Mouse (Mus musculus) kidney, postnatal 0 days (tissue): ENCODE data around the gene Gpr22. TPM values are rescaled to one million over a fixed set of nuclear protein-coding genes. Genes with fewer than 3 reads are reported as not detected.

ENCODE experiments used
- ATAC-seq: fragments of 200-750 bp; cut with Nextera tagmentation; replicated peaks from 2 replicates; pipeline ENCODE4 v1.8.0; 2017; ENCODE audit warnings: low read depth, moderate number of reproducible peaks, moderate TSS enrichment, moderate library complexity; ENCODE audit not compliant: low FRiP score
- DNase-seq: peaks from one replicate; pipeline ENCODE4 v3.0.0-alpha.2; 2016; ENCODE audit warnings: low spot score
- H3K27ac ChIP-seq: fragments of 300-500 bp; sonication (generic); 2 replicates; pipeline ENCODE4 v1.5.1; 2014; ENCODE audit warnings: mild to moderate bottlenecking
- H3K27me3 ChIP-seq: fragments of 300-500 bp; sonication (generic); 2 replicates; pipeline ENCODE4 v1.6.1; 2014; ENCODE audit warnings: low read length, mixed read lengths; ENCODE audit not compliant: insufficient read depth
- H3K36me3 ChIP-seq: fragments of 300-500 bp; sonication (generic); 2 replicates; pipeline ENCODE4 v1.6.1; 2014; ENCODE audit warnings: low read length, mixed read lengths; ENCODE audit not compliant: insufficient read depth
- H3K4me1 ChIP-seq: fragments of 300-500 bp; sonication (generic); replicated peaks from 2 replicates; pipeline ENCODE4 v1.6.1; 2014; ENCODE audit warnings: antibody characterized with exemption, low read length, mixed read lengths; ENCODE audit not compliant: insufficient read depth
- H3K4me2 ChIP-seq: fragments of 300-500 bp; sonication (generic); 2 replicates; pipeline ENCODE4 v1.6.1; 2014; ENCODE audit warnings: mild to moderate bottlenecking, low read length, moderate library complexity, mixed read lengths
- H3K4me3 ChIP-seq: fragments of 300-500 bp; sonication (generic); replicated peaks from 2 replicates; pipeline ENCODE4 v1.5.1; 2014; ENCODE audit warnings: low read depth, low read length
- H3K9ac ChIP-seq: fragments of 300-500 bp; sonication (generic); 2 replicates; pipeline ENCODE4 v1.6.1; 2014; ENCODE audit warnings: low read depth, low read length
- H3K9me3 ChIP-seq: fragments of 300-500 bp; sonication (generic); replicated peaks from 2 replicates; pipeline ENCODE4 v1.6.1; 2016; ENCODE audit warnings: low read length, inconsistent platforms, mixed read lengths
- CTCF ChIP-seq: IDR thresholded peaks from 2 replicates; pipeline ENCODE4 v1.5.1; 2016; ENCODE audit warnings: antibody characterized with exemption, low read depth, mild to moderate bottlenecking, moderate library complexity
- WGBS: fragments of 180-500 bp; shearing (Covaris S2); extraction: QIAGEN DNeasy Blood & Tissue Kit; methylation state at CpG from one replicate; pipeline ENCODE4 v1.1.7; 2014; 5-methylcytosine and 5-hydroxymethylcytosine counted together
- polyA plus RNA-seq: library from polyadenylated mRNA; unstranded; fragments of >200 nt; fragmentation: Nextera tagmentation; extraction: Ambion mirVana; gene quantifications from 2 replicates; pipeline ENCODE4 v1.2.1, GENCODE M21; 2015

Gene Gpr22
- 0.25 and 0.45 TPM in 2 replicates for polyA plus RNA-seq

DNA sequence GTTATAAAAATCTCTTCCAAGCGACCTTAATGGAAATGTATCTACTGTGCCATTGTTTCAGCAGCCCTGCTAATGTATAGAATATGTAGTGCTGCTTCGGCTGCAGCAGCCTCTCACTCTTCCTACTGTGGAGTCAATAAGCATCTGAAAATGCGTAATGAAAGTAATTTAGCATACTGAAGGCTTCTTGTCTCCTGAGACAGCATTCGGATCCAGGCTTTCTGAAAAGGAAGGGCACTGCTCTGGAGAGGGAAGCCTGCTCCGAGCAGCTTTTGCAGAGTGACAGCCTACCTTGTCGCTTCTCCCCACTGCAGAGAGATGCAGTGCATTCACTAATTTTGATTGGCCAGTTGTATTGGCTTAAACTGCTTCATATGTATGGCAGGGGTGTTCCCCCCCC is at the start of gene Gpr22:
TSS of gene Gpr22 (minus strand) at position 348 of the 400 bp plus-strand sequence.
- Histone ChIP-seq H3K4me1 (no peaks in the 10 kb centered on the region), H3K27ac (no peak within 1 kb of the TSS), H3K27me3 (no peaks in the 10 kb centered on the region), H3K9ac (no peak within 1 kb of the TSS), H3K36me3 (no peaks in the 10 kb centered on the region), H3K9me3 (no peaks in the 10 kb centered on the region), H3K4me3 (no peak within 1 kb of the TSS), H3K4me2 (no peak within 1 kb of the TSS)
- WGBS = 35% methylated on average over 6 of the region's 6 CpGs
- DNase-seq = no peak
- ATAC-seq = no peak
- TF ChIP-seq CTCF = no peak

DNA sequence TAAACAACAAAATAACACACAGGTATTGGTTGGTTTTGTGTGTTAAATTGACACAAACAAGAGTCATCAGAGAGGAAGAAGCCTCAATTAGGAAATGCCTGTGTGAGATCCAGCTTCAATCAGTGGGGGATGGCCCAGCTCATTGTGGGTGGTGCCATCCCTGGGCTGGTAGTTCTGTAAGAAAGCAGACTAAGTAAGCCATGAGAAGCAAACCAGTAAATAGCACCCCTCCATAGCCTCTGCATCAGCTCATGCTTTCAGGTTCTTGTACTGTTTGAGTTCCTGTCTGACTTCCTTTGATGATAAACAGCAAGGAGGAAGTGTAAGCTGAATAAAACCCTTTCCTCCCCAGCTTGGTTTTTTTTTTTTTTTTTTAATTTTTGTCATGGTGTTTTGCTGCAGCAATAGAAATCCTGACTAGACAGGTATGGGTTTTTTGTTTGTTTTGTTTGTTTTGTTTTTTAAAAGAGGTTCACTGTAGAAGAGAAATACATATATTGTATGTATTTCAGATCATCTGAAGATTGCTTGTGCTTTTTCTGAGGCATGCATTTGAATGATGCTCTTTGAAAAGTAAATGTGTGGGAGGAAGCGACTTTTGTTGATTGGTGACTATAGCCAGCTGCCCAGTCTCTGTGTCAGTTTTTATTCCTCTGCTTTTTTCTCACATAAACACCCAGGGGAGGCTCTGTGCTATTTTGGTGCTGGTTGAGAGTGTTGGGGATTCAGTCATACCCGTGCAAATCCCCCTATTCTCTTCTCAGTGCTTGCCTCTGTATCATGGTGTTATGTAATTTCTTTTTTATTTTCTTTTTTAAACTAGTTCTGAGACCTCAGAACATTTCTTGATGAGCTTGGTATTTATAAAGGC is 42.4 kb upstream of the Gpr22 start:
- Histone ChIP-seq H3K9me3 (no peaks in the 10 kb centered on the region), H3K9ac (no peak overlapping the region), H3K4me3 (no peak overlapping the region), H3K27me3 (no peaks in the 10 kb centered on the region), H3K27ac (no peak overlapping the region), H3K4me2 (no peak overlapping the region), H3K36me3 (no peaks in the 10 kb centered on the region), H3K4me1 (no peaks in the 10 kb centered on the region)
- peak; percentile 12 for DNase-seq
- no peak for TF ChIP-seq CTCF
- no peak for ATAC-seq
- 41% methylated on average over 2 of the region's 2 CpGs for WGBS

DNA sequence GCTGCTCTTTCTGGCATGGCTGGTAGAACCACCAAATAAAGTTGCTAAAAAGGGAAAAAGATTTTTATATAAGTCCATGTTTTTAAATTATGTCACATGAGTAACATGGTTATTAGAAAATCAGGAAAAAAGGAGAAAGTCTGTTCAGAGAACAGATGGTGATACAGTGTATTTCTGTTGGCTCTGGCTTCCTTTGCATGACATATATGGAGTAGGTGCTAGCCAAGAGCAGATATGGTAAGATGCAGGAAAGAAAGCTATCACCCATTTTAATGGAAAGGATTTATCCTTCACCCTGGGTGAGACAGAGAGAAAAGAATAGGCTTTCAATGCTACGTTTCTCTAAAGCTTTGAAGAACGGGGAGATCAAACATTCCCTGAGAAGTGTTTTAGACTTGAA is 40.7 kb upstream of the Gpr22 start:
- H3K9ac ChIP-seq = no peak overlapping the region
- 70% methylated on average over 2 of the region's 2 CpGs for WGBS
- no peaks in the 10 kb centered on the region for H3K4me1 ChIP-seq
- no peaks in the 10 kb centered on the region for H3K36me3 ChIP-seq
- no peaks in the 10 kb centered on the region for H3K9me3 ChIP-seq
- H3K4me3 ChIP-seq = no peak overlapping the region
- no peak overlapping the region for H3K4me2 ChIP-seq
- H3K27ac ChIP-seq = no peak overlapping the region
- DNase-seq = no peak
- no peaks in the 10 kb centered on the region for H3K27me3 ChIP-seq
- no peak for ATAC-seq
- no peak for TF ChIP-seq CTCF

DNA sequence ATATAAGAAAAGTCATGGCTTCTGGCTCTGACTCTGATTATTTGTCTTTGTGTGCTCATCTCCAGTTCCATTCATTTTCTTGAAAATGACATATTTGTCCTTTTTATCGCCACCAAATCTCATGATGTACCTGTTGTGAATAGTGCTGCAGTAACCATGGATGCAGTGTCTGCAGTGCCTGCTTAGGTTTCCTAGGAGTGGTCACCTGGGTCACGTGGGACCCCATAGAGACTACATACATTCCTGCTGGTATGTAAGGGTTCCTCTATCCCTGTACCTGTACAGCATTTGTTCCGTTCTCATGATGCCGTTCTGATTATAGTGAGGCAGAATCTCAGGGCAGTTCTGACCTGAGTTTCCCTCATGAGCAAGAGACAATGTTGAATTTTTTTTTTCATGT is 36.1 kb upstream of the Gpr22 start:
- Histone ChIP-seq H3K4me1 (no peaks in the 10 kb centered on the region), H3K36me3 (no peaks in the 10 kb centered on the region), H3K9ac (no peak overlapping the region), H3K27me3 (no peaks in the 10 kb centered on the region), H3K27ac (no peak overlapping the region), H3K4me2 (no peak overlapping the region), H3K9me3 (no peaks in the 10 kb centered on the region), H3K4me3 (no peak overlapping the region)
- no peak for TF ChIP-seq CTCF
- WGBS = 97% methylated on average over 4 of the region's 4 CpGs
- no peak for DNase-seq
- no peak for ATAC-seq

DNA sequence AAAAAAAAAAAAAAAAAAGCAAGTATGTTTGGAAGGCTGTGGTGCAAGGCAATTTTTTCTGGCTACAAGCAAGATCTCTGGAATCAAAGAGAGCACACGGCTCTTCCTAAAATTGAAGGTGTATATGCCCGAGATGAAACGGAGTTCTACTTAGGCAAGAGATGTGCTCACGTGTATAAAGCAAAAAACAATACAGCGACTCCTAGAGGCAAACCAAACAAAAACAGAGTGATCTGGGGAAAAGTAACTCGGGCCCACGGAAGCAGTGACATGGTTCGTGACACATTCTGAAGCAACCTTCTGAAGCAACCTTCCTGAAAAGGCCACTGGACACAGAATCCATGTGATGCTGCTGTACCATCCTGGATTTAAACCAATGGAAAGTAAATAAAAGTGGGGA is 33.6 kb upstream of the Gpr22 start:
- Histone ChIP-seq H3K4me3 (no peak overlapping the region), H3K9ac (no peak overlapping the region), H3K27me3 (no peaks in the 10 kb centered on the region), H3K9me3 (0 out of 2 replicates have a peak, but pooled peaks cover 3% of the 10 kb centered on the region), H3K4me2 (no peak overlapping the region), H3K36me3 (no peaks in the 10 kb centered on the region), H3K4me1 (no peaks in the 10 kb centered on the region), H3K27ac (no peak overlapping the region)
- ATAC-seq = no peak
- DNase-seq = no peak
- no peak for TF ChIP-seq CTCF
- 87% methylated on average over 8 of the region's 8 CpGs for whole genome bisulfite sequencing

DNA sequence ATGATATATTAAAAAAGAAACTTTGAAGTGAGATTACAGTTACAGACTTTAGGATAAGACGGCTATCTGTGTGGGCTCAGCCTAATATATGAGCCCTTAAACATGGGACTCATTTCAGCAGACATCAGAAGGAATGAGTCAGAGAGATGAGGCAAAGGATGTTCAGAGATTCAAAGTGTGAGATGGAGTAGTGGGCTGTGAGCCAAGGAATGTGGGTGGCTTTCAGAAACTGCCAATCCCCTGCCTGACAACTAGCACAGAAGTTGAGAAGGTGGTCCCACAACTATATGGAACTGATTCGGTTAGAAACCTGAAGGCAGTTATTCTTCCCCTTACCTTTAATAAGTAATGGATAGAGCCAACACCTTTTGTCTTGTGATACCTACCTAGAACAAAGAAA is 20.9 kb upstream of the Gpr22 start:
- WGBS = 84% methylated on average over 2 of the region's 2 CpGs
- DNase-seq (no peak), ATAC-seq (no peak)
- Histone ChIP-seq H3K27ac (no peak overlapping the region), H3K4me1 (no peaks in the 10 kb centered on the region), H3K4me2 (no peak overlapping the region), H3K9ac (no peak overlapping the region), H3K36me3 (no peaks in the 10 kb centered on the region), H3K27me3 (no peaks in the 10 kb centered on the region), H3K4me3 (no peak overlapping the region), H3K9me3 (no peaks in the 10 kb centered on the region)
- TF ChIP-seq CTCF = no peak

DNA sequence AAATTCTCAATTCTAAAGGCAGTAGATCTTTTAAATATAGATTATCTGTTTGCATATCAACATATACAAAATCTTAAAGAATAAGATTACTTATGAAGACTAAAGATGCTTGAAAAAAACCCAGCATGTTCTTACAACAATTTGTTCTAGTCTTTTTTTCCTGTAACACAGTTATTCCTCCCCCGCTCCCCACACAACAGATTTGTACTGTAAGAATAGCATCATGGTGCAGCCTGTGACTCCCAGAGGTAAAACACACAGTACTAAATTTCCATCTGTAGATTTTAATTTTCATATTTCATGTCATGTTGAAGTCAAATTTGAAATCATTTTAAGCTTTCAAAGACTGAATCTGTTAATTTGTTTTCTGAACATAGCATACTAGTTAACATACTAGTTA is 16.4 kb upstream of the Gpr22 start:
- H3K27me3 ChIP-seq = no peaks in the 10 kb centered on the region
- 96% methylated on average over 1 of the region's 1 CpGs for WGBS
- no peak overlapping the region for H3K4me2 ChIP-seq
- no peak overlapping the region for H3K27ac ChIP-seq
- ATAC-seq (no peak), DNase-seq (no peak)
- no peak overlapping the region for H3K9ac ChIP-seq
- no peaks in the 10 kb centered on the region for H3K4me1 ChIP-seq
- TF ChIP-seq CTCF = no peak
- H3K9me3 ChIP-seq = no peaks in the 10 kb centered on the region
- no peaks in the 10 kb centered on the region for H3K36me3 ChIP-seq
- no peak overlapping the region for H3K4me3 ChIP-seq
